Mouse (Mus musculus) gastrocnemius, postnatal 36 days (tissue): ENCODE results near the gene Skap1. TPM values are rescaled to one million over a fixed set of nuclear protein-coding genes. Genes with fewer than 3 reads are reported as not detected.
"Not testable (repeated sequence)": the region's sequence is repeated elsewhere in the genome, so short reads cannot be mapped to it uniquely, and the experiment has no call there.

ENCODE experiments used
- DNase-seq, 2 experiments: peaks; one replicate each; pipeline ENCODE4 v3.0.0; 2022
- intact Hi-C: fragments of 180-260 bp; cut with DNase I; formaldehyde crosslinking; loops from one replicate; pipeline ENCODE4 v1.15.1; 2025
- total RNA-seq, 2 experiments: library from RNA; stranded (reverse); gene quantifications; 2 replicates each; pipeline ENCODE4 v1.2.3; 2021

Gene Skap1
- total RNA-seq, 2 experiments from 2014 or later, result 1.6 TPM; not detected in 1

DNA sequence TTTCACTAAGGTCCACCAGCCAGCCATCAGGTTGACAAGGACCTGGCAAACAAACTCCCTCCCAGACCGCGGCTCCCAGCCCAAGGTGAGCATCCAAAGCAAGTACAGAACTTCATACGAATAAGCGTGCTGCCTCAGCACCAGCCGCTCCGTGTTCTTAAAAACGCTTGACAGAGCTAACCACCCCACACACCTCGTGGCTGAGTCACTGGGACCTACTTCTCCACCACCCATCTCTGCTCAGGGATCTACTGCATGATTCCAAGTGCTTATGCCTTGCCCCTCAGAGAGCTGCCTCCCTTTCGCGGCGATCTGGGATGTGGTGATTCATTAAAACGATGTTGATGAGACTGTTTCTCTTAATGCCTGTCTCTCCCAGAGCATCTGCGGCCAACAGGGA is 213.6 kb downstream of the Skap1 start:
- DNase-seq, result no peak
- intact Hi-C loops, result no loop called here

- intact Hi-C loops, result no loop called here
- no peak for DNase-seq
Observed at GRCm38 (mm10) chr11:96679026-96679425, 214.6 kb downstream of the Skap1 start.

GRCm38 (mm10) chr11:96685381-96685780 is 221.0 kb downstream of the Skap1 start:
- no peak for DNase-seq
- intact Hi-C loops, result no loop called here

DNA sequence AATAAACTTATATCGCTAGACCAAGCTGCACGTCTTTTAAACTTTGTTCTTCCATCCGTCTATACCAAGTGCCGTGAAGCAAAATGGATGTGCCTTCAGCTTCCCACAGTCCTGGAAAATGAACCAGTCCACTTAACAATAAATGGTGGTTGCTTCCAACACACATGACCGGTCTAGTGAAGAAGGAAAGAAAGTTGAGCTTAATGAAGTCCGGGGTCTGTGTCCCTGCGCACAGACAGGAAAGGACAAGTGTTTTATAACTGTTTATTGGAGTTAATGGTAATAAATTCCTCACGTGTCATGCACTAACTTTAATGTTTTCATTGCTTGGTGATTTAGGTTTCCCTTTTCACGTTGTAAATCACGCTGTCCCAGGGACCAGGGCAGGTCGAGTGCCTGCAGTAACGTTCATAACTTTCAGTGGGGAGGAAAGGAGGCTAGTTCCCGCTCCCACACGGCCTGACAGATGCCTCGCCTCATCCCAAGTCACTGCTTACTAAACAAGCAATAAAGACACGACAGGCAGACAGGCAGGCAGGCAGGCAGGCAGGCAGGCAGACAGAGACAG is 222.4 kb downstream of the Skap1 start:
- no peak for DNase-seq
- intact Hi-C loops, result no loop called here

DNA sequence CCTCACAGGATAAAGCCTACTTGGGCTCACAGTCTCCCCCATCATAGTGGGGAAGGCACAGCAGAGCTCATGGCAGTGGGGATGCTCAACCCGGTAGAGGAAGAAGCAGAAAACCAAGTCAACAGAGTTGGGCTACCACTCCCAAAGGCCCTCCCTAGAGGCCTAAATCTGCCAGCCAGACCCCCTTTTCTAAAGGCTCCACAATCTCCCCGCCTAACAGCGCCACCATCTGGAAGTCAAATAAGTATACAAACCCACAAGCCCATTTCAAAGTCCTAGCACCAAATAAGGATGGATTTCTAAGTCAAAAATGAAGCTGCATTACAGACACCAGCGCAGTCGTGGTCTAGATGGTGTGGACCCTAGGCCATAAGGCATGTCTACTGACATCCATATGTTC is 227.9 kb downstream of the Skap1 start:
- intact Hi-C loops, result no loop called here

DNA sequence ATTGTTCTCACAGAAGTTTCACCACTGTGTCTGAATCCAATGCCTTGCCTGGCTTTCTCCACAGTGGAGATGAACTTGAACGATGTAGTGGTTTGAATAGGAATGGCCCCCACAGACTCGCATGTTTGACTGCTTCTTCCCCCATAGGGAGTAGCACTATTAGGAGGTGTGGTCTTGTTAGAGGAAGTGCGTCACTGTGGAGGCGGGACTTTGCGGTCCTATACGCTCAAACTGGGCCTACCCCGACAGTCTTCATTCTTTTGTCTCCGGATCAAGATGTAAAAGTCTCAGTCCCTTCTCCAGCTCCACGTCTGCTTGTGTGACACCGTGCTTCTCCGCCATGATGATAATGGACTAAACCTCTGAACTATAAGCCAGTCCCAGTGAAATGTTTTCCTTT is 229.0 kb downstream of the Skap1 start:
- intact Hi-C loops, result no loop called here
- no peak for DNase-seq

More for the DNA sequence above, 227.9 kb downstream of the Skap1 start:
- DNase-seq, result no peak

DNA sequence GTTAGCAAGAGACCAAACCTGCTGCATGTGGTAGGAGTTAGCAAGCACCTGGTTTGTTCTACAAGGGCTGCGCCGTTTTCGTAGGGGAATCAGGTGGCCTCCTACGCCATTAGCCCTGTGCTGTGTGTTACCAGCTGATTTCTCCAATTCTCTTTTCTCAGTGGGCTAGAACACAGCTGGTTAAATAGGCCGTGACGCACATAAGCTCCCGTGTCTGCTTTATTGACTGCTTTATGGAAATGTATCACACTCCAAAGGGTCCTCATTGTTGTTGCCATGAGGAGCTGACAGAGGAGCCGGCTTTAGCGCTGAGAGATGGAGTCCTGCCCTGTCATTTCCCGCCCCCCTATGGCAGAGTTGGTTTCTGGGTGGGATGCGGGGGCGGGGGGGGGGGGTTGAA is 230.4 kb downstream of the Skap1 start:
- intact Hi-C loops, result no loop called here
- DNase-seq, result no peak

DNA sequence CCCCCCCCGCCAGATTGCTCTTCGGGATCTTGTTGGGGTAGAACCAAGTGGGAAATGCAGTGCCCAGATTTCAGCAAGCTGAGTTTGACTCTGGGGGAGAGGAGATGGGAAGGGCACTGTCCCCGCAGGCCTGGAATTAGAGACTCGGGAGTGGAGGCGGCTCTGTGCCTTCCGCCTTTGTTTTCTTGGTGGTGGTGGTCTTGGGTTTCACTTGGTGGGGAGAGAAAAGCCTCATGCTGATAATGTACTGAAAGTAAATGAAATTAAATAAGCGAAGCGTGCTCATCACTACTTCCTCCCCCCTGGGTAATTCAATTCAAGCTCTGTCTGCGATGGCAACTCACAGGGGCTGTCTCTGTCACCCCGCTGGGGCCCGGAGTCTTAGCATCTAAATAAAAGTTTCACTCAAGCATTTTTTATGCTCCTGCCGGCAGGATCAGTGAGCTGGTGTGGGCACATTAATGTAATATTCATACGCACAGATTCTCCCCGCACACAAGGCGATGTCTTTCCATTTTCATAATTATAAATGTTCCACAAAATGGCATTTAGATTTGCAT is 231.9 kb downstream of the Skap1 start:
- intact Hi-C loops, result no loop called here

GRCm38 (mm10) chr11:96696842-96697455 is 232.6 kb downstream of the Skap1 start:
- intact Hi-C loops, result no loop called here

More for the DNA sequence above, 231.9 kb downstream of the Skap1 start:
- DNase-seq, result no peak

DNA sequence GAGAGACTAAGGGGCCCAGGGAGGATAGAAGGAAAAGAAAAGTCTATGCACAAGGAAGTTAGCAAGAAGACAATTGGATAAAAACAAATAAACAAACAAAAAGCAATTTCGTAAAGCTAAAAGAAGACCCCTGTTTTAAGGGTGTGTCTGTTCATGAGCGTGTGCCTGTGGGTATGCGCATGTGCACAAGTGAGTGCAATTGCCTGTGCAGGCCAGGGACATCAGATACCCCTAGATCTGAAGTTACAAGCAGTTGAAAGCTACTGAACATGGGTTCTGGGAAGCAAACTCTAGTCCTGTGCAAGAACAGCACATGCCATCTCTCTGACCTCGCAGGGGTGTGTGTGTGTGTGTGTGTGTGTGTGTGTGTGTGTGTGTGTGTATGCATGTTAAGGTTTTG is 233.1 kb downstream of the Skap1 start:
- no peak for DNase-seq
- intact Hi-C loops, result no loop called here

More at GRCm38 (mm10) chr11:96696842-96697455, 232.6 kb downstream of the Skap1 start:
- DNase-seq, result no peak

- DNase-seq, result no peak
- intact Hi-C loops, result no loop called here
Observed at GRCm38 (mm10) chr11:96703813-96704212, 239.4 kb downstream of the Skap1 start.

DNA sequence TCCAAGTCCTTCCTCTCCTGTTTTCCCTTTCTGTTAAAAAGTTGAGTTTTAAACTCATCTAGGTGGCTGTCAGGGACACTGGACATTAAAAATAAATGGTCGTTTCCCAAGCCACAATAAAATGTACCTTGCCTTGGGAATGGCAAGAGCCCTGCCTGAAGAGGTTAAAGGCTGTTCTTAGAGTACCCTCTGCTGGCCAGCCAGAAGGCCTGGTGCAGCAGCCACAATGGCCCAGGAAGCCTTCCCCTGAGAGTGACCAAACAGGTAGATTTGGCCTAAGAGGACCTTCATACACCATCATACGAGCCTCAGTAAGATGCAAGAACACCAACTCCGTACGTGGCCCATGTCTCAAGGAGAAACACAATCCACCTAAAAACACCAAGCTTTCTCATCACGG is 246.9 kb downstream of the Skap1 start:
- intact Hi-C loops, result no loop called here

DNA sequence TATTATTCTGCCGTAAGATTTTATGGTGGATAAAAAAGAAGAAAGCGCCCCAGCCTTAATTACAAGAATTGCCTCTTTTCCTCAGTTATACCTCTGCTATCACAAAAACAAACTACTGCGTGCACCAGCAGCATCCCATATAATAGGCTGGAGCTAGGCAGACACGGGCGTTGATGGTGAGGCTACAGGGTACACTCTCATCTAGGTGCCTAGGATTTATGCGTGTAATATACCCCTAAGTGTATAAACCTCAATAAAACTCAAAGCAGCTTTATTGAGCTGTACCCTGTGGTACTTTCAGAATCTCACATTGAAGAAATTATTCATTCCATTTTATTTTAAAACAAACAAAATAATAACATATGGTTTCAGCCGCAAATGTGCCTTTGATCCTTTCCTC is 247.3 kb downstream of the Skap1 start:
- intact Hi-C loops, result no loop called here
- DNase-seq, result no peak

More for the DNA sequence above, 246.9 kb downstream of the Skap1 start:
- DNase-seq, result no peak

GRCm38 (mm10) chr11:96713210-96714005 is 249.0 kb downstream of the Skap1 start:
- no peak for DNase-seq
- intact Hi-C loops, result no loop called here

GRCm38 (mm10) chr11:96714011-96714410 is 249.6 kb downstream of the Skap1 start:
- no peak for DNase-seq

GRCm38 (mm10) chr11:96715168-96715567 is 250.8 kb downstream of the Skap1 start:
- intact Hi-C loops, DNase-seq: not testable (repeated sequence)

More at GRCm38 (mm10) chr11:96714011-96714410, 249.6 kb downstream of the Skap1 start:
- intact Hi-C loops, result no loop called here

GRCm38 (mm10) chr11:96718609-96719008 is 254.2 kb downstream of the Skap1 start:
- no peak for DNase-seq
- intact Hi-C loops, result no loop called here

- intact Hi-C loops, result no loop called here
- no peak for DNase-seq
Observed at GRCm38 (mm10) chr11:96725833-96726232, 261.4 kb downstream of the Skap1 start.

DNA sequence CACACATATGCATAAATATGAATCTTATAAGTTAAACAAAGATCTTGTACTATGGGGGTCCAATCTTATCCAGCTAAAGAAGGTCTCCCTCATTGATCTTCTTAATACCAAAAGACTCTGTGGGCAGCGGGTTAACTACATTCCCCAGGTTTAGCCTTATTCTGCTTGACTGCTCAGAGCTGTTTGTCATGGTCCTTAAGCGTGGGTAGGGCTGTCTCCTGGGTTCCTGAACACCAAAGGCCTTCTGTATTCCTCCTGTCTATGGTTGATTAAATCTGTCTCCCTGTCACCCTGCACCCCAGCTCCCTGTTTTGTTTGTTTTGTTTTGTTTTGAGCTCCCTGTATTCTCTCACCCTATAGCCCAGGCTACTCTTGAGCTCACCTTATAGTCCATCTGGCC is 264.2 kb downstream of the Skap1 start:
- intact Hi-C loops, result no loop called here
- DNase-seq, result no peak

DNA sequence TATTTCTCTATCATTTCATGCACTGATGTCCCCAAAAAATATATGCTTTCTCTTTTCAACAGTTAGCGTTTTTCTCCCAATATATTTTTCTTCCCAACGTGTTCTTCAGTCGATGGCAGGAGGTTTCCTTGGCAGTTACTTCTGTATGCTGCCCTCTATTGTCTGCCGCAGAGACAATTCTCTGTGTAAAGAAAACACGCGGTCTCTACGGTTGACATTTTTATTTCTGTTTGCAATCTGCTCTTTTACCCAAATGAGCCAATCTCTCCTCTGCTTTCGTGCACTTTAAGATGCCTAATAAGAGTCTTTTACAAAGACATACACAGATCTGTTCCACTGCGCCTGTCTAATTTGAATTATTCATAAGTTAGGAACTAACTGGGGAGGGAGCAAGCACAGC is 265.1 kb downstream of the Skap1 start:
- DNase-seq, result no peak
- intact Hi-C loops, result no loop called here

- DNase-seq, result no peak
- intact Hi-C loops, result no loop called here
Observed at GRCm38 (mm10) chr11:96730327-96730726, 265.9 kb downstream of the Skap1 start.
